Comparison of ENCODE assay signal across 8 mouse cellular contexts in the genomic region with DNA sequence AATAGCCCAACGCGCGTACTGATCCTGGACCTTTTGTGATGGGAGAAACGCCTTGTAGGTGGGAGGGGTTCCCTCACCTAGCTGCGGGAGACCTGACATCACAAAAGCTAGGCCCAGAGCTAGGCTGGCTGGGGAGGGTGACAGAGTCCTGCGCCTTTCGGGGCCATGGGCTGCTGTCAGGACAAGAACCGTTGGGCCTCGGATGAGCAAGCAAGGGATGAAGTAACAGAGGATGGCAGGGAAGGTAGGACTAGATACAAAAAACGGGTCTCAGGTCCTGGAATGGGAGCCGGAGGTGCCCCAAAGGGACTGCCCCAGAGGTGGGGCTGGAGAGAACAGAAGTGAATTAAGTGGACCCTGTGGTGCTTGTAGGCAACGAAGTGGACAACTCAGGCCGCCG. TPM values are rescaled to one million over a fixed set of nuclear protein-coding genes. Genes with fewer than 3 reads are reported as not detected.
DNase-seq lines count a peak whose midpoint lies in the region; ATAC-seq and TF ChIP-seq lines count a peak whose summit lies in the region.

A gene (plus strand): TSS at position 116 of the 400 bp plus-strand sequence.

- no peaks in the 10 kb centered on the region for H3K27me3 ChIP-seq in limb, embryonic 12.5 days
- H3K27me3 ChIP-seq in small intestine, adult 2 months (ENCODE audit: control insufficient read depth, insufficient read depth, low read length), result no peaks in the 10 kb centered on the region

- peak within 1 kb of the TSS; percentile 96 for H3K27ac ChIP-seq in limb, embryonic 12.5 days
- peak within 1 kb of the TSS; percentile 96 for H3K27ac ChIP-seq in small intestine, adult 2 months (ENCODE audit: insufficient read depth, low read depth, low read length)

- H3K4me3 ChIP-seq in limb, embryonic 12.5 days (replicated peaks), result peak within 1 kb of the TSS; percentile 95
- H3K4me3 ChIP-seq in small intestine, adult 2 months (ENCODE audit: low read depth, low read length), result peak within 1 kb of the TSS; percentile 69

- DNase-seq in cerebellum, adult 9-10 months, result peak; percentile 70
- DNase-seq in cerebellum, adult 8-10 months, result no peak
- peak; percentile 39 for DNase-seq in thymus, postnatal 14 days
- DNase-seq in thymus, postnatal 4 days, result no peak
- no peak for DNase-seq in urinary bladder, adult 18-20 months (ENCODE audit: low spot score in 2 of 2)
- DNase-seq in ovary, postnatal 14 days (ENCODE audit: low spot score), result no peak

- peaks cover 62% of the 10 kb centered on the region for H3K36me3 ChIP-seq in limb, embryonic 12.5 days
- H3K36me3 ChIP-seq in small intestine, adult 2 months (ENCODE audit: control insufficient read depth, insufficient read depth, low read length), result peaks cover 28% of the 10 kb centered on the region

- no peaks in the 10 kb centered on the region for H3K9me3 ChIP-seq in limb, embryonic 12.5 days

- 67% methylated on average over 14 of the region's 14 CpGs for WGBS in limb, embryonic 12.5 days
- 60% methylated on average over 14 of the region's 14 CpGs for WGBS in small intestine, adult 2 months

- H3K4me1 ChIP-seq in limb, embryonic 12.5 days (replicated peaks), result peaks cover 21% of the 10 kb centered on the region
- H3K4me1 ChIP-seq in small intestine, adult 2 months (ENCODE audit: control insufficient read depth, insufficient read depth, insufficient read length, low read length), result peaks cover 5% of the 10 kb centered on the region

- ATAC-seq in limb, embryonic 12.5 days (ENCODE audit: insufficient number of reproducible peaks, insufficient read depth, low FRiP score, low TSS enrichment, low read depth), result no peak

- no peak for TF ChIP-seq CTCF in small intestine, adult 2 months (IDR thresholded peaks at IDR 0.05; ENCODE audit: extremely low read depth, insufficient read length, insufficient replicate concordance, low read depth, low read length)

- peak within 1 kb of the TSS; percentile 95 for H3K9ac ChIP-seq in limb, embryonic 12.5 days (replicated peaks)

- H3K4me2 ChIP-seq in limb, embryonic 12.5 days, result peak within 1 kb of the TSS; percentile 98

- TF ChIP-seq POLR2A in small intestine, adult 2 months (IDR thresholded peaks at IDR 0.05; ENCODE audit: low read depth, low read length), result no peak

RNA-seq across cellular contexts. Expression of the gene that starts here (rescaled TPM):
- 2.7 and 3.5 TPM in 2 replicates for polyA plus RNA-seq in limb, embryonic 12.5 days (2016; fragmentation: Nextera tagmentation; extraction: Ambion mirVana)
- not detected in 2 replicates for polyA plus RNA-seq in small intestine, adult 2 months (2012; rRNA removed)

Comparison
In these comparisons a context has a peak if more than half of its experiments do, and no peak if none do; other contexts are left out.
1. DNase-seq: peak in cerebellum, adult 9-10 months (single experiment) and thymus, postnatal 14 days (single experiment); none in cerebellum, adult 8-10 months (single experiment), thymus, postnatal 4 days (single experiment), urinary bladder, adult 18-20 months (0 of 2) and ovary, postnatal 14 days (single experiment).